Mouse (Mus musculus) right cerebral cortex, postnatal 36 days (tissue): ENCODE measurements around the gene Bgn.

Experiments
- DNase-seq, 2 experiments: peaks; one replicate each; pipeline ENCODE4 v3.0.0; 2022; ENCODE audit warnings: low spot score in 2 of 2, mixed read lengths in 1 of 2

Gene Bgn

DNA sequence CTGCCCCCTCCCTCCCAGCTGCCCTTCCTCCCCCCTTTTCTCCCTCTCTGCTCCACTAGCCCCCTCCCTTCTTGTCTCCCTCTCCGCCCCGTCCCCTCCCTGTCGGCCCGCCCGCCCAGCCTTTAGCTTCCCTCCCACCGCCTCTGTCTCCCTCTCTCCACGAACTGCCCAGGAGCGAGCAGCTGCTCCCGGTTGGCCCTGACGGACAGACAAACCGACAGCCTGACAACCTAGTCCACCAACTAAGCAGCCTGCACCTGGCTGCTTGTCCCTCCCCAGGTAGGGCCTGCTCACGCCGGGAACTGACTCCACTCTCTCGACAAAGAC lies at the start of gene Bgn:
Bgn (plus strand) TSS at position 119 of the 327 bp plus-strand sequence.
- no peak for DNase-seq

DNA sequence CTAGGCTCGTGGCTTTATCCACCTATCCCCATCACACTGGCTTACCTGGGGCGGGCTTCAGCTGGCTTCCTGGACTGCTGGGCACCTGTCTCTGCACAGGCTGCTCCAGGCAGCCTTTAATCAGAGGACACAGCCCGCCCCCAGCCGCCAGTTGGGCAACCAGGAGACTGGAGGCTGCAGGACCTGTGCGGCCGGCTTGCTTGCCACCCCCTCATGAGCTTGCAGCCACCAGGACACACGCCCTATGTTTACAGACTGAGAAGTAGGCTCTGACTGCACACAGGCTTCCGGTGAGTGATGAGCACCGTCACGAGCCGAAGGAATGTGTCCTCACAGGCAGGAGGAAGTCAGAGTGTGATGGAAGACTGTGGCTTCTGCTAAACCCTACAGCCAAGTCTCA lies 48.1 kb upstream of the Bgn start, which contains the start of gene Trex2:
Trex2 (minus strand) TSS at position 93 of the 400 bp plus-strand sequence.
- DNase-seq: no peak

DNA sequence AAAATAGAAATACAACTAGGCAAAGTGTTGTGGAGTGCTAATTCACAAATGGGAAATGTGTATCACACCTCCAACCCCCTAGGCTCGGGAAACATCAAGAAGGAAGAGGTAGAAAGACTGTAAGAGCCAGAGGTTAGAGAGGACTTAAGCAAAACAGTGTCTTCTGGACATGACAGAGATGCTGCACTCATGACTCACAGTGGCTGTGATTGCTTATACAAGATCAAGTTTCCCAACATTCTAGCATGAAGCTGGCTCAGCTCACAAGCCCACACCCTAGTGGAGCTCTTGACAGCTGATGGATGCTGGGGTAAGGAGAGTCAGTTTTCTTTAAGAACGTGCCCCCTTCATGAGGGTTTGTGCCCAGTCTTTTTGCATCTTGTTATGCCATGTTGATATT lies 42.0 kb upstream of the Bgn start:
- DNase-seq: no peak

GRCm38 (mm10) chrX:73451949-73452348 lies 31.5 kb upstream of the Bgn start:
- DNase-seq: peak; percentile 9 to 22

DNA sequence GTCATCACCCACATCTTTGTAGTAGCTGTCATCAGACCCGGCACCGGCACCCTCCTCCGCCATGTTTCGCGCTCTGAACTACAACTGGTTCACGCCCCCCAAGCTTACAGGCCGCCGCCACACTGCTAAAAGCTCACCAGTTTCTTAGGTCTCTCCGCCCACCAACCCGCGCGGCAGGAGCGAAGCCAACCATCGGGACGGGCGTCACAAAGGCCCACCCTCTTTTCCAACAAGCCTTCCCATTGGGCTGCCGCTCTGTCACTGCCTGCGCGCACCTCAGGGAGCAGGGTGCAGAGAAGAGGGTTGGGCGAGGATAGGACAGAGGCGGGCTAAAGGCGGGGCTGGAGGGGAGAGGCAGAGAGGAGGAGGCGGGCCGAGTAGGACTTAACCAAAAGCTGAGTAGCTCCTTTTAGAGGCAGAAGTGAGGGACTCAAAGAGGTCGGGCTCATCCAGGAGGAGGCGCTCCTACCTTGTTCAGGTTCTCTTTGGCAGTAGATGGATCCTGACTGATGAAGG lies 24.5 kb upstream of the Bgn start, which contains the start of gene Haus7:
Haus7 (minus strand) TSS at position 168 of the 516 bp plus-strand sequence.
- peak; percentile 90 to 93 for DNase-seq

DNA sequence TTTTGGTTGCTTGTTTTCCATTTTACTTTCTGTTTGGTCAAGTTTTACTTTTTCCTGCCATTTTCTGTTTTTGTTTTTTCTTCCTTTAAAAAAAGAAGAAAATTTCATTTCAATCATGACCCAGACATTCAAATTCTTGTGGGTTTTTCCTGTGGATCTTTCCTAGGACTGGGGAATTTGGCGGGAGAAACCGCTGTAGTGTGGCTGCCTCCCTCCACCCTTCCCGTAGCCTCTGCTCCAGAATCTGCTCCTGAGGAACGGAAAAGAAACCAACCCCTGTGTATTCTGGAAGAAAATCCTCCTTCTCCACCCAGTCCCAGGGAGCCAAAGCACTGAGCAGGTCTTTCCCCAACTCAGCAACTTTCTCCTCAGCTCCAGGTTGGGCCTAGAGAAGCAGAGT lies 22.6 kb upstream of the Bgn start:
- DNase-seq: no peak

- no peak for DNase-seq
Measured at GRCm38 (mm10) chrX:73465483-73466186, 17.8 kb upstream of the Bgn start.

- DNase-seq: no peak
Measured at GRCm38 (mm10) chrX:73467446-73468241, 15.8 kb upstream of the Bgn start.

DNA sequence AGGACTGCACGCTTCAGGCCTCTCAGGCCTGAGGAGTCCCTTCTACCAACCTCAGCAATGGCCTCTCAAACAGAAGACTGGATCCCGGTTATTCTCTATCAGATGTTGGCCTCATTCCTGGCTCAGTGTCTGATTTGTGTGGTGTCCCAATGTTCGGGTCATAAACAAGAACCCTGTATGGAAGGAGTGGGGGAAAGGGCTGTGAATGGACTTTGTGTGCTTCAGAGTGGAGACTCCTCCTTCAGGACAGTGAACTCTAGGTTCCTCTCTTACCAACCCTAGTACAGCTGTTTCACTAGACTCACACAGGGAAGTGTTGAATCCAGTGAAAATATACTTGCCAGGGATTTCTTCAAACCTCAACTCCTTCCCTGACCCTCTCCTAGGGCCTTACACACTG lies 15.1 kb upstream of the Bgn start:
- DNase-seq: no peak

GRCm38 (mm10) chrX:73468752-73469151 lies 14.7 kb upstream of the Bgn start:
- no peak for DNase-seq

DNA sequence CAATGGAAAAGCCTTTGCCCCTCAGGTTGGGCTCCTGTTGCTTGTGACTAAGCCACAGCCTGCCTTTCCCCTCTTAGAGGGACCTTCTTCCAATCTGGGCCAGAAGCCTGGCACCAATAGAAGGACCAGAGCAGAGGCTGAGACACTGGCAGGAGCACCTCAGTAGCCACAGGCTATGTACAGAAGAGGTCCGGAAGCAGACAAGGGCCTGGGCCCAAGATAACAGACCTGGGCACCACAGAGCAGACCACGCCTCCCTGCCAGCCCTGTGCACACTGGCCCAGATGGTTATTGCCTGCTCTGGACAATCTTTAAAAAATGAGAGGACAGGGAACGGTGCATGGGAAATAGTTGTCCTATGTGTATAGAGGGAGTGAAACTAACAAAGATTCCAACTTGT lies 11.6 kb upstream of the Bgn start:
- DNase-seq: no peak

GRCm38 (mm10) chrX:73474340-73475165 lies 8.8 kb upstream of the Bgn start:
- no peak for DNase-seq

- no peak for DNase-seq
Measured at GRCm38 (mm10) chrX:73475658-73476256, 7.6 kb upstream of the Bgn start.

GRCm38 (mm10) chrX:73476621-73477020 lies 6.8 kb upstream of the Bgn start:
- DNase-seq: no peak

- no peak for DNase-seq
Measured at GRCm38 (mm10) chrX:73477500-73477899, 5.9 kb upstream of the Bgn start.

GRCm38 (mm10) chrX:73479656-73480055 lies 3.7 kb upstream of the Bgn start:
- DNase-seq: no peak

DNA sequence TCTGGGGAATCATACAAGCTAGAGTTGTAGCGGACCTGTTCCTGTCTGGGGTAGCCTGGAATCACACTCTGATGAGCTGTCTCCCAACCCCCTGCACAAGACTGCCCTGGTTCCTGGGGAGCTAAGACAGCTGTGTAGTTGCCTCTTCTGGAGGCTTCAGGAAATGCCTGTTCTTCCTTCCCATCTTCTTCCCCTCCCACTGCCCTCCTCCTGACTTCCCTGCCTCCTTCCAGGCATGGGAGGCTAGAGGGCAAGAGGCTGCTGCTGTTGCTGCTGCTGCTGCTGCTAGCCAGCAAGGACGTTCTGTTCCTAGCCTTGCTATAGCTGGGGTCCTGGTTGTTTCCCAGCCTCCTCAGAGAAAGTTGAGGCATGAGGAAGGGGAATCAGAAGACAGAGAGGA lies 3.1 kb upstream of the Bgn start:
- DNase-seq: no peak

GRCm38 (mm10) chrX:73482643-73483483 lies 539 bp upstream of the Bgn start:
- DNase-seq: no peak

DNA sequence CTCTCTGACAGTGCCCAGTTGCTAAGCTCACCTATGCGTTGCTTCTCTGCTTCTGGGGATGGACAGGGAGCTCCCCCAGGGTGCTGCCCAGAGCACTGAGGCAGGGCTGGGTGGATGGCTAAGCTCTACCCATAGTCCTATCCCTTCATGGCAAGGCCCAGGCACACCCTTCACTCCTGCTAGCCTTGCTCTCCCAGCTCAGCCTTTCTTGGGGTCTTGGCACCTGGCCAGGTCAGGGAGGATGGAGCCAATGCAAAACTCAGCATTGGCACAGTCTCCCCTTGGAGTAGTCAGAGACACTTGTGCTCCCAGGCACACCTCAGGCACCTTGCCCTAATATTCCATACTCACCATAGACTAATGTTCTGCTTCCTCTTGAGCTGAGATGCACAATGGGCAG lies 674 bp downstream of the Bgn start:
- DNase-seq: no peak

DNA sequence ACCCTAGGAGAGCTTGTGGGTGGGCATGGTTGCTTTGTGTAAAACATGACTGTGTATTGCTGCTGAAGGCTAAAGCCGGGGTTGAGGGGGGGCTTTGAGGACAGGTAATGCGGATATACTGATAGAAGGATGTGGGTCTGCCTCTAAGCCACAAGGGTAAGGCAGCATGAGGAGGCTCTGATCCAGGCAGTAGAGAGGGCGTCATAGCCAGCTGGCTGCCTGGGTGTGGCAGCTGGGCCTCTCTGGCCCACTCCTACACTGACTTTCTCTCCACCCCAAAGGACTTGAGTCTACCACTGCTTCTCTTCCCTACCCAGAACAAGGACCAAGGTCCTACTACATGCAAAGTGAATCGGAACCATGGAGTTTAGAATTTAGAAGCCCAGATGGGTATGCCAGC lies 1.5 kb downstream of the Bgn start:
- no peak for DNase-seq

GRCm38 (mm10) chrX:73486920-73487319 lies 3.5 kb downstream of the Bgn start:
- DNase-seq: no peak
